In the genomic region with DNA sequence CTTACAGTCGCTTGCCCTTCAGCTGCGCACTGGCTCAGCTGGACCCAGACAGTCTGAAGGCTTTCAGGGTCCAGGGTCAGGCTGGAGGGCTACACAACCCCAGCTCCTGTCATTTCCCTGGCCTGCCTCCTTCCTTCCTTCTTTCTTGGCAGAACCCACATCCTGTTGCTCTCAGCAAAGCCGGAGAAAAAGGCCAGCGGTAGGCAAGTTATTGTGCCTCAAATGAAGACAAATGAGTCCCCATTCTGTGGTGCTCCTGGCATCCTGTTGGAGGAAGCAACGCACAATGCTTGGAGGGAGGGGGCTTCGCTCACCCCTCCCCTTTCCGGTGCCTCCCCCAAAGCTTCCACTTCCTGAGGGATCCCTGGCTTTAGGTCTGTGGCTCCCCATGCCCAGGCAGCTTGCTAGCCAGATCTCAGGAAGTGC, we compare ENCODE assay signal across 8 mouse cellular contexts.
DNase-seq lines count a peak whose midpoint lies in the region; ATAC-seq and TF ChIP-seq lines count a peak whose summit lies in the region.

No protein-coding gene starts in this region.

- no peak overlapping the region for H3K4me3 ChIP-seq in bone marrow macrophage, adult 2 months (ENCODE audit: insufficient read depth, low read length)
- H3K4me3 ChIP-seq in heart, adult 2 months, result no peak overlapping the region
- no peak overlapping the region for H3K4me3 ChIP-seq in intestine, embryonic 14.5 days (ENCODE audit: low read depth, low read length)
- H3K4me3 ChIP-seq in liver, embryonic 15.5 days (replicated peaks), result no peak overlapping the region

- no peak overlapping the region for H3K4me2 ChIP-seq in intestine, embryonic 14.5 days (ENCODE audit: low read length)
- 0 out of 2 replicates have a peak overlapping the region, but pooled peaks have one; percentile 5 for H3K4me2 ChIP-seq in liver, embryonic 15.5 days

- TF ChIP-seq EP300 in heart, adult 2 months (IDR thresholded peaks at IDR 0.05; ENCODE audit: insufficient read depth, low read depth, low read length), result 0 out of 2 replicates have a peak, but pooled peaks have one; percentile 46

- no peak overlapping the region for H3K9ac ChIP-seq in heart, adult 2 months (ENCODE audit: low read depth, low read length)
- H3K9ac ChIP-seq in intestine, embryonic 14.5 days (ENCODE audit: low read length), result no peak overlapping the region
- no peak overlapping the region for H3K9ac ChIP-seq in liver, embryonic 15.5 days

- no peak for TF ChIP-seq CTCF in bone marrow macrophage, adult 2 months (IDR thresholded peaks at IDR 0.05; ENCODE audit: low read depth, low read length)
- no peak for TF ChIP-seq CTCF in heart, adult 2 months (IDR thresholded peaks at IDR 0.05)

- ATAC-seq in frontal cortex, adult (ENCODE audit: low TSS enrichment), result peak; percentile 57
- ATAC-seq in intestine, embryonic 14.5 days (replicated peaks; ENCODE audit: low FRiP score, low TSS enrichment, low read depth), result 0 out of 2 replicates have a peak, but pooled peaks have one; percentile 53
- peak; percentile 56 for ATAC-seq in liver, embryonic 15.5 days (ENCODE audit: insufficient read depth)

- no peak for TF ChIP-seq POLR2A in bone marrow macrophage, adult 2 months (IDR thresholded peaks at IDR 0.05; ENCODE audit: borderline replicate concordance, low read depth, low read length)
- TF ChIP-seq POLR2A in heart, adult 2 months (IDR thresholded peaks at IDR 0.05; ENCODE audit: insufficient read depth, low read depth, low read length), result no peak

- H3K9me3 ChIP-seq in intestine, embryonic 14.5 days (ENCODE audit: control insufficient read depth, low read length), result no peaks in the 10 kb centered on the region
- H3K9me3 ChIP-seq in liver, embryonic 15.5 days (replicated peaks), result no peaks in the 10 kb centered on the region

- WGBS in heart, adult 2 months, result 29% methylated on average over 7 of the region's 7 CpGs
- 35% methylated on average over 7 of the region's 7 CpGs for WGBS in intestine, embryonic 14.5 days
- 10% methylated on average over 7 of the region's 7 CpGs for WGBS in liver, embryonic 15.5 days (ENCODE audit: insufficient replicate concordance)

- intact Hi-C loops in heart, adult 2 months (cut with DNase I), result loop anchor here (5.0 kb wide), 1 partner anchor 117 kb away; no protein-coding TSS in a partner anchor

- no peaks in the 10 kb centered on the region for H3K36me3 ChIP-seq in heart, adult 2 months (ENCODE audit: control insufficient read depth, insufficient read depth, low read length)
- no peaks in the 10 kb centered on the region for H3K36me3 ChIP-seq in intestine, embryonic 14.5 days (ENCODE audit: control insufficient read depth, insufficient read depth, low read length)
- H3K36me3 ChIP-seq in liver, embryonic 15.5 days (replicated peaks), result no peaks in the 10 kb centered on the region

- H3K27ac ChIP-seq in bone marrow macrophage, adult 2 months (ENCODE audit: insufficient read depth, low read depth, low read length), result peak overlapping the region; percentile 58
- H3K27ac ChIP-seq in heart, adult 2 months, result peak overlapping the region; percentile 65
- H3K27ac ChIP-seq in intestine, embryonic 14.5 days (ENCODE audit: low read depth), result peak overlapping the region; percentile 66; the same call in 1 of the 2 replicates
- H3K27ac ChIP-seq in liver, embryonic 15.5 days (replicated peaks), result peak overlapping the region; percentile 38

- no peak for DNase-seq in frontal cortex, adult 2 months (ENCODE audit: extremely low spot score in 1 of 2, low spot score in 1 of 2)
- DNase-seq in heart, adult 2 months, result peak; percentile 57 to 72
- DNase-seq in intestine, embryonic 14.5 days (ENCODE audit: low spot score), result no peak
- peak; percentile 13 for DNase-seq in ovary, postnatal 36 days (ENCODE audit: low spot score)
- DNase-seq in cerebellum, adult 8-10 months, result no peak

- peaks cover 31% of the 10 kb centered on the region for H3K4me1 ChIP-seq in bone marrow macrophage, adult 2 months (ENCODE audit: control insufficient read depth, insufficient read depth, low read length)
- no peaks in the 10 kb centered on the region for H3K4me1 ChIP-seq in heart, adult 2 months (ENCODE audit: control insufficient read depth, insufficient read depth, low read length)
- no peaks in the 10 kb centered on the region for H3K4me1 ChIP-seq in intestine, embryonic 14.5 days (replicated peaks; ENCODE audit: control insufficient read depth, insufficient read depth, low read length)
- no peaks in the 10 kb centered on the region for H3K4me1 ChIP-seq in liver, embryonic 15.5 days (replicated peaks)

- H3K27me3 ChIP-seq in heart, adult 2 months (ENCODE audit: control insufficient read depth, insufficient read depth, low read length), result no peaks in the 10 kb centered on the region
- no peaks in the 10 kb centered on the region for H3K27me3 ChIP-seq in intestine, embryonic 14.5 days (replicated peaks; ENCODE audit: control insufficient read depth, insufficient read depth, low read length)
- no peaks in the 10 kb centered on the region for H3K27me3 ChIP-seq in liver, embryonic 15.5 days

- no peaks in the 10 kb centered on the region for H3K79me2 ChIP-seq in heart, adult 2 months (replicated peaks; ENCODE audit: control insufficient read depth, insufficient read depth, low read length)

Comparison
In these comparisons a context has a peak if more than half of its experiments do, and no peak if none do; other contexts are left out.
1. DNase-seq: peak in heart, adult 2 months (2 of 2) and ovary, postnatal 36 days (single experiment); none in frontal cortex, adult 2 months (0 of 2), intestine, embryonic 14.5 days (single experiment) and cerebellum, adult 8-10 months (single experiment).
2. Peak in every context shown above with its lines, with median percentiles within 50 percentile points of each other: ATAC-seq and H3K27ac ChIP-seq.